Mouse (Mus musculus) lung, adult 2 months (tissue): ENCODE data around the gene Acot6.

ENCODE experiments used
- CTCF ChIP-seq: fragments of 200-500 bp; IDR thresholded peaks from 2 replicates; pipeline ENCODE4 v1.5.1; 2011; ENCODE audit warnings: mild to moderate bottlenecking, low read length, control low read depth; ENCODE audit not compliant: insufficient read depth
- POLR2A ChIP-seq: fragments of 200-500 bp; IDR thresholded peaks from 2 replicates; pipeline ENCODE4 v1.6.1; 2011; ENCODE audit warnings: low read depth, mild to moderate bottlenecking, control low read depth, low read length, borderline replicate concordance; ENCODE audit errors: extremely low read depth

- TF ChIP-seq CTCF (no peak), POLR2A (no peak)
Observed at GRCm38 (mm10) chr12:84051937-84052474, 48.4 kb upstream of the Acot6 start, which contains the start of gene Acot3.
